Mouse (Mus musculus) midbrain, embryonic 15.5 days (tissue): ENCODE results near the gene Igf1. TPM values are rescaled to one million over a fixed set of nuclear protein-coding genes. Genes with fewer than 3 reads are reported as not detected.

Experiments
- ATAC-seq: fragments of 200-750 bp; cut with Nextera tagmentation; replicated peaks from 2 replicates; pipeline ENCODE4 v1.8.0; 2017; ENCODE audit warnings: moderate TSS enrichment
- H3K27ac ChIP-seq: fragments of 300-500 bp; sonication (generic); 2 replicates; pipeline ENCODE4 v1.5.1; 2015; ENCODE audit warnings: mild to moderate bottlenecking, inconsistent platforms
- H3K27me3 ChIP-seq: fragments of 300-500 bp; sonication (generic); replicated peaks from 2 replicates; pipeline ENCODE4 v1.6.1; 2015; ENCODE audit warnings: inconsistent platforms
- H3K36me3 ChIP-seq: fragments of 300-500 bp; sonication (generic); replicated peaks from 2 replicates; pipeline ENCODE4 v1.6.1; 2015; ENCODE audit warnings: inconsistent platforms
- H3K4me1 ChIP-seq: fragments of 300-500 bp; sonication (generic); 2 replicates; pipeline ENCODE4 v1.6.1; 2015; ENCODE audit warnings: inconsistent platforms
- H3K4me2 ChIP-seq: fragments of 300-500 bp; sonication (generic); 2 replicates; pipeline ENCODE4 v1.6.1; 2015; ENCODE audit warnings: inconsistent platforms, mild to moderate bottlenecking, moderate library complexity
- H3K4me3 ChIP-seq: fragments of 300-500 bp; sonication (generic); 2 replicates; pipeline ENCODE4 v1.5.1; 2015; ENCODE audit warnings: mild to moderate bottlenecking, inconsistent platforms
- H3K9ac ChIP-seq: fragments of 300-500 bp; sonication (generic); 2 replicates; pipeline ENCODE4 v1.6.1; 2015; ENCODE audit warnings: mild to moderate bottlenecking, inconsistent platforms
- H3K9me3 ChIP-seq: fragments of 300-500 bp; sonication (generic); 2 replicates; pipeline ENCODE4 v1.6.1; 2016; ENCODE audit warnings: inconsistent platforms
- WGBS: fragments of 180-500 bp; shearing (Covaris S2); methylation state at CpG from one replicate; pipeline ENCODE4 v1.1.7; 2015; ENCODE audit warnings: mixed read lengths; 5-methylcytosine and 5-hydroxymethylcytosine counted together
- polyA plus RNA-seq: library from polyadenylated mRNA; unstranded; fragments of >200 nt; fragmentation: Nextera tagmentation; extraction: Ambion mirVana; gene quantifications from 2 replicates; pipeline ENCODE4 v1.2.1, GENCODE M21; 2015

Gene Igf1
- polyA plus RNA-seq, 1 experiment from 2014 or later, result 8.6 TPM

GRCm38 (mm10) chr10:87847882-87848281, 10.2 kb upstream of the Igf1 start:
- no peaks in the 10 kb centered on the region for H3K4me1 ChIP-seq
- no peak overlapping the region for H3K4me2 ChIP-seq
- H3K27ac ChIP-seq, result no peak overlapping the region
- H3K9me3 ChIP-seq, result no peaks in the 10 kb centered on the region
- no peak overlapping the region for H3K4me3 ChIP-seq
- ATAC-seq, result no peak
- no peaks in the 10 kb centered on the region for H3K27me3 ChIP-seq
- WGBS, result 79% methylated on average over 4 of the region's 4 CpGs
- no peaks in the 10 kb centered on the region for H3K36me3 ChIP-seq
- H3K9ac ChIP-seq, result no peak overlapping the region

DNA sequence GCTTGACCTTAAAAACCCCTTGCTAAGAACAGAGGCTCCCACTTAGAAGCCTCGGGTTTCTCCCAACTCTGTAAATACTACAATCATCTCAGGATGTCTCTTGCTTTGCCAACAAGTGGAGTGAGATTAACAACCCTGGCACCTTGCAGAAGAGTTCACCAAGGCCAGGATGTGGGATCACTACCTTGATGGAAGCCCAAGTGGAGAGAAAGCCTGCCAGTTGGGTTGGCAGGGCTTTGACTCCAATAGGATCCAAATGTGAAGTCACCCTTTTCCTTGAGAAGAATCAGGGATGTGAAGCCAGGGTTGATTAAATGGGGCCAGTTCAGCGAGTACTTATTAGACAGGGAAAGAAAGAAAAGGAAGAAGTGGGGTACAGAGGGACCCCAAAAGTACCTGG, 9.6 kb upstream of the Igf1 start:
- H3K36me3 ChIP-seq, result no peaks in the 10 kb centered on the region
- no peak overlapping the region for H3K4me3 ChIP-seq
- no peaks in the 10 kb centered on the region for H3K27me3 ChIP-seq
- WGBS, result 62% methylated on average over 2 of the region's 2 CpGs
- H3K4me2 ChIP-seq, result no peak overlapping the region
- H3K4me1 ChIP-seq, result no peaks in the 10 kb centered on the region
- H3K9ac ChIP-seq, result no peak overlapping the region
- no peaks in the 10 kb centered on the region for H3K9me3 ChIP-seq
- no peak for ATAC-seq
- no peak overlapping the region for H3K27ac ChIP-seq

GRCm38 (mm10) chr10:87851492-87851891, 6.6 kb upstream of the Igf1 start:
- ATAC-seq, result no peak
- Histone ChIP-seq H3K4me3 (no peak overlapping the region), H3K27me3 (no peaks in the 10 kb centered on the region), H3K36me3 (no peaks in the 10 kb centered on the region), H3K9me3 (no peaks in the 10 kb centered on the region), H3K9ac (no peak overlapping the region), H3K27ac (no peak overlapping the region), H3K4me2 (no peak overlapping the region), H3K4me1 (peaks cover 3% of the 10 kb centered on the region; the same call in 1 of the 2 replicates)
- WGBS, result 55% methylated on average over 3 of the region's 3 CpGs

DNA sequence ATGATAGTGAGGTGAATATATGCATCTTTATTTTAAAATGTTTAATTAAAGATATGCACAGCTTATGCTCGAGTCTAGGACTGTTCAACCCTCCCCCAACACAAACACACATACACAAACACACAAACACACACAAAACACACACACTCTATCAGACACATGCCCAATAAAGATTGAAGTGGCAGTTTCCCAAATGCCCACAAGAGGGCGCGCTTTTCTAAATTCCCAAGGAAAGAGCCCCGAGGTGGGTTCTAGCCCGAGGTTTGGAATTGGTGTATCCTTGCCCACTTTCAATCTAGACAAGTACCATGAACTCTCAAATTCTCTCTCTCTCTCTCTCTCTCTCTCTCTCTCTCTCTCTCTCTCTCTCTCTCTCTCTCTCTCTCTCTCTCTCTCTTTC, 3.7 kb upstream of the Igf1 start:
- Histone ChIP-seq H3K4me2 (no peak overlapping the region), H3K36me3 (no peaks in the 10 kb centered on the region), H3K9me3 (no peaks in the 10 kb centered on the region), H3K27me3 (no peaks in the 10 kb centered on the region), H3K4me3 (no peak overlapping the region), H3K9ac (no peak overlapping the region), H3K27ac (no peak overlapping the region), H3K4me1 (peaks cover 24% of the 10 kb centered on the region)
- ATAC-seq, result no peak
- under 1% methylated on average over 5 of the region's 5 CpGs for WGBS

DNA sequence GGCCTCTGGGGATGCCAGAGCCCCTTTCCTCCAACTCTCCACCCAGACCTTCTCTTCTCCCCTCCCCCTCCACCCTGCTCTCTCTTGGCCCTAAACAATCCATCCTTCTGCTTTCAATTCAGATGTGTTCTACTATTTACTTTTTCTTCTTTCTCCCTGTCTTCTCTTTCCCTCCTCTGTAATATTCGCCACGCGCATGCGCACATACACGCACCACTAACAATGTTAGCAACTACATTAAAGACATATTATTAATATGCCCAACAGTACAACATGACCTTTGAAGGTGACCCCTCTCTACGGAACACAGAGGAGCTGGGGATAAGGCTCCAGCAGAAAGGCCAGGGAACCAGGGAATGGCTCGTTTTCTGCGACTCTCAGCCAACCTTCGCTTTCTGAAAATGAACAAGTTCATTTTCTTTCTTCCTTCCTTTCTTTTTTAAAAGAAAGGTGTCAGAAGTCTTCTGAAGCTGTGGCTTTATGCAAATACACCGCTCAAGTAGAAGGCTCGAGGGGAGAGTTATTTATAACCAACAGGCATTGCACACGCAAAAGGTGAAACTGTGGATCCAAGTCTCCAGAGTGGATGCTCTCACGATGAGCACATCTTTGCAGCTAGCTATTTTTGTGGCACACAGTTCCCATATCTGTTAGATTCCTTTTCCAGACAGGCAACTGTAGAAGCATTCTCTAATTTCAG, 2.5 kb upstream of the Igf1 start:
- H3K27ac ChIP-seq, result no peak overlapping the region
- peaks cover 35% of the 10 kb centered on the region for H3K4me1 ChIP-seq
- 79% methylated on average over 13 of the region's 13 CpGs for WGBS
- H3K9ac ChIP-seq, result no peak overlapping the region
- H3K27me3 ChIP-seq, result no peaks in the 10 kb centered on the region
- no peak overlapping the region for H3K4me2 ChIP-seq
- no peak for ATAC-seq
- no peaks in the 10 kb centered on the region for H3K36me3 ChIP-seq
- H3K4me3 ChIP-seq, result no peak overlapping the region
- no peaks in the 10 kb centered on the region for H3K9me3 ChIP-seq

DNA sequence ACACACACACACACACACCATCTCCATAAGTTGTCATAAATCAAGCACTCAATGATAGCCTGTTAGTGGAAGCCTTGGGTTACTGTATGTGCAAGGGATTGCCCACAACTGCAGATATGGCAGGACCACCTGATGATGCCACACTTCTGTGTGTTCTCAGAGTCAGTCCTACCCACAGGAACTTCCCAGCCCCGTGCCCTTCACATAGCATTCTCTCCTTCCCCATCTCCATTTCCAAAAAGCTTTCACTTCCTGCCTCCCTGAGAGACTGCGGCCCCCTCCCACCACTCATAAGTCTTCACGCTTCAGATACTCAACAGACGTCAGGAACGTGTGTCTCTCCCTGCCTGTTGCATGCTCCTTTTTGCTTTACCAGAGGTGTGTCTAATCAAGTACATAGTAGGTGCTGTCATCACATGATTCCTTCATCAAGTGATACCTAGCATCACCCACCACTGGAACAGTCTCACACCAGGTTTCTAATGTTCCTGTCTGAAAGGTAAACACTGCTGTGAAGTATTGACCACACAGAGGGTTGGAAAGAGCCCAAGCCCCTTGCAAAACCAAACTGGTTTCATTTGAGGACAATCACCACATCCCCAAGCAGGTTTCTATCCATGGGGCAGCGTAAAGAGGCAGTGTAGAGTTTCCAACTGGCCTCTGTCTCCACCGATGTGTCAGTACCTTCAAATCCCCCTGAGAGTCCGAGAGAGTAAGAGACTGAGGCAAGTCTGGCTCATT, 680 bp upstream of the Igf1 start:
- WGBS, result 59% methylated on average over 8 of the region's 8 CpGs

GRCm38 (mm10) chr10:87858939-87859338, 874 bp downstream of the Igf1 start:
- peaks cover 44% of the 10 kb centered on the region for H3K4me1 ChIP-seq
- 0 out of 2 replicates have a peak, but pooled peaks cover 7% of the 10 kb centered on the region for H3K27me3 ChIP-seq
- H3K4me3 ChIP-seq, result peak overlapping the region; percentile 41
- no peaks in the 10 kb centered on the region for H3K9me3 ChIP-seq
- H3K36me3 ChIP-seq, result no peaks in the 10 kb centered on the region
- no peak overlapping the region for H3K9ac ChIP-seq
- ATAC-seq, result peak; percentile 66
- peak overlapping the region; percentile 84 for H3K4me2 ChIP-seq
- H3K27ac ChIP-seq, result peak overlapping the region; percentile 8; the same call in 1 of the 2 replicates
- 24% methylated on average over 6 of the region's 6 CpGs for WGBS

More for the DNA sequence above, 680 bp upstream of the Igf1 start:
- Histone ChIP-seq H3K9ac (no peak overlapping the region), H3K4me2 (no peak overlapping the region), H3K9me3 (no peaks in the 10 kb centered on the region), H3K4me3 (no peak overlapping the region), H3K27me3 (no peaks in the 10 kb centered on the region), H3K4me1 (peaks cover 44% of the 10 kb centered on the region), H3K36me3 (no peaks in the 10 kb centered on the region), H3K27ac (no peak overlapping the region)
- no peak for ATAC-seq

DNA sequence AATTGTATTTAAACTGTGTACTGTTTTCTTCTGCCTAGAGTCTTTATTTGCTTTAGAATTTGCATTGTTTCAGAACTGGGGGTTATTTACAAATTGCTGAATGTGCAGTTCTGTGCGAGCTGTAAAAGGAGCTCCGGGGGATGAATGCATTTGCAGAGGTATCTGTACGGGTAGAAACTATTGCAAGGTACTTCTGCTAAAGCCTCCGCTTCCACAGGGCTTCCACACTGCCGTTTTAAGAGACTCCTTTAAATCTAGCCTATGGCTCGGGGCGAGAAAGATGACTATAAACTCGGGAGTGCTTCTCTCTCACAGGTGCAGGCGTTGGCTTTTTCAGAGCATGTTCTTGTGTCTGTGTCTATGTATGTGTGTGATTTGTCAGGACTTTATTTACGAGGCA, 1.4 kb downstream of the Igf1 start:
- peak overlapping the region; percentile 84 for H3K4me2 ChIP-seq
- H3K9me3 ChIP-seq, result no peaks in the 10 kb centered on the region
- peaks cover 44% of the 10 kb centered on the region for H3K4me1 ChIP-seq
- peak overlapping the region; percentile 41 for H3K4me3 ChIP-seq
- no peaks in the 10 kb centered on the region for H3K36me3 ChIP-seq
- H3K9ac ChIP-seq, result 0 out of 2 replicates have a peak overlapping the region, but pooled peaks have one; percentile 16
- 9% methylated on average over 10 of the region's 10 CpGs for WGBS
- ATAC-seq, result no peak
- H3K27ac ChIP-seq, result peak overlapping the region; percentile 57; the same call in 1 of the 2 replicates
- H3K27me3 ChIP-seq, result 0 out of 2 replicates have a peak, but pooled peaks cover 7% of the 10 kb centered on the region

- Histone ChIP-seq H3K4me2 (peak overlapping the region; percentile 84), H3K4me1 (peaks cover 44% of the 10 kb centered on the region), H3K27me3 (0 out of 2 replicates have a peak, but pooled peaks cover 7% of the 10 kb centered on the region), H3K9ac (peak overlapping the region; percentile 31), H3K9me3 (no peaks in the 10 kb centered on the region), H3K27ac (peak overlapping the region; percentile 57), H3K4me3 (peak overlapping the region; percentile 41), H3K36me3 (no peaks in the 10 kb centered on the region)
- ATAC-seq, result peak; percentile 66
- WGBS, result under 1% methylated on average over 30 of the region's 30 CpGs
Observed at GRCm38 (mm10) chr10:87860181-87861103, 2.4 kb downstream of the Igf1 start.

GRCm38 (mm10) chr10:87861104-87861455, 3.0 kb downstream of the Igf1 start:
- no peak for ATAC-seq

GRCm38 (mm10) chr10:87862899-87863298, 4.8 kb downstream of the Igf1 start:
- no peak overlapping the region for H3K9ac ChIP-seq
- no peaks in the 10 kb centered on the region for H3K9me3 ChIP-seq
- no peaks in the 10 kb centered on the region for H3K36me3 ChIP-seq
- H3K4me2 ChIP-seq, result no peak overlapping the region
- H3K4me3 ChIP-seq, result no peak overlapping the region
- H3K27me3 ChIP-seq, result 0 out of 2 replicates have a peak, but pooled peaks cover 7% of the 10 kb centered on the region
- H3K4me1 ChIP-seq, result peaks cover 35% of the 10 kb centered on the region
- H3K27ac ChIP-seq, result no peak overlapping the region
- ATAC-seq, result no peak
- 87% methylated on average over 7 of the region's 7 CpGs for WGBS

More at GRCm38 (mm10) chr10:87861104-87861455, 3.0 kb downstream of the Igf1 start:
- Histone ChIP-seq H3K4me1 (peaks cover 41% of the 10 kb centered on the region), H3K36me3 (no peaks in the 10 kb centered on the region), H3K9ac (peak overlapping the region; percentile 31; the same call in 1 of the 2 replicates), H3K4me2 (peak overlapping the region; percentile 84), H3K9me3 (no peaks in the 10 kb centered on the region), H3K4me3 (peak overlapping the region; percentile 41), H3K27ac (peak overlapping the region; percentile 57; the same call in 1 of the 2 replicates), H3K27me3 (0 out of 2 replicates have a peak, but pooled peaks cover 7% of the 10 kb centered on the region)
- WGBS, result 64% methylated on average over 6 of the region's 6 CpGs

- H3K36me3 ChIP-seq, result no peaks in the 10 kb centered on the region
- ATAC-seq, result no peak
- H3K27ac ChIP-seq, result no peak overlapping the region
- 0 out of 2 replicates have a peak, but pooled peaks cover 7% of the 10 kb centered on the region for H3K27me3 ChIP-seq
- H3K9me3 ChIP-seq, result no peaks in the 10 kb centered on the region
- no peak overlapping the region for H3K4me3 ChIP-seq
- H3K4me1 ChIP-seq, result peaks cover 31% of the 10 kb centered on the region
- no peak overlapping the region for H3K9ac ChIP-seq
- WGBS, result 82% methylated on average over 4 of the region's 4 CpGs
- no peak overlapping the region for H3K4me2 ChIP-seq
Observed at GRCm38 (mm10) chr10:87863326-87863725, 5.3 kb downstream of the Igf1 start.
